Mouse (Mus musculus) lung, postnatal 0 days (tissue): ENCODE measurements around the gene Onecut3.
A peak's percentile ranks its signal among the peaks of the same experiment; 100 is the strongest.

Experiments used
- CTCF ChIP-seq: IDR thresholded peaks from 2 replicates; pipeline ENCODE4 v1.5.1; 2016; ENCODE audit warnings: antibody characterized with exemption, mild to moderate bottlenecking
- EP300 ChIP-seq: IDR thresholded peaks from 2 replicates; pipeline ENCODE4 v1.6.1; 2016; ENCODE audit warnings: antibody characterized with exemption, mild to moderate bottlenecking, control low read depth

DNA sequence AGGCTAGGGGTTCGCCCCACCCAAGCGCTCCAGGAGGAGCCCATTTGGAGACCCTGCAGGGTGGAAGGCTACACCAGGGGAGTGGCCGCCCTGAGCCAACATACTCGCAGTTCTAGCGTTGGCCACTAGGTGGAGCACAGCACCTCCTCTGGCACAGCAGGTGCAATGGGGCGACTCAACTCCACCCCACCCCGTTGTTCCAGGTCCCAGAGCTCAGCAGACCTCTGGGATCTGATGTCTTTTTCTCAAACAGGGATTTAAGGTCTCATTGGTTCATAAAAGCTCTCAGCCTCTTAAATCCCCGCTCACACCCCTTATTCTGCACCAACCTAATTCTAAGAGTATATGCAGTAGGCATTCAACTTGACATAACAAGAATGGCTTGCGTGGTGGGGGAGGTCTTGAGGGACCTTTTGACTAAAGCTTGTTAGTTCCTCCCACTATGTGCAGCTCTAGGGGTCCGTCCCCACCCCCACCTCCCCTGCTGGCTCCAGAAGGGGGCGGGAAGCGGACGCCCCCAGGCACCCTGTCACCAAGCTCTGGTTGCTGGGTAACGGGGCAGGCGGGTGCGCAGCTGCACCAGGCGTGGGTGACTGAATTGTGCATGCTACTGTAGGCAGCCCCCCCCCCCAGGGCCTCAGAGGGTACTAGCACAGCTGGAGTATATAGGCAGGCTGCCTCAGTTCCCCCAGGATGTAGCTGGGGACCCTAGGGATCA lies 71.9 kb downstream of the Onecut3 start:
- TF ChIP-seq CTCF (peak; percentile 97), EP300 (no peak)
